Mouse (Mus musculus) T-helper 2 cell (primary cell): Measurements from ENCODE around the gene Mcpt4.
"Not testable (repeated sequence)": the region's sequence is repeated elsewhere in the genome, so short reads cannot be mapped to it uniquely, and the experiment has no call there.

Experiments
- in situ Hi-C: fragments of 300-600 bp; cut with MboI, MseI; formaldehyde crosslinking; loops from one replicate; pipeline ENCODE4 v1.15.1; 2025; ENCODE audit warnings: high pct_unique_total_duplicates

The Mcpt4 gene

DNA sequence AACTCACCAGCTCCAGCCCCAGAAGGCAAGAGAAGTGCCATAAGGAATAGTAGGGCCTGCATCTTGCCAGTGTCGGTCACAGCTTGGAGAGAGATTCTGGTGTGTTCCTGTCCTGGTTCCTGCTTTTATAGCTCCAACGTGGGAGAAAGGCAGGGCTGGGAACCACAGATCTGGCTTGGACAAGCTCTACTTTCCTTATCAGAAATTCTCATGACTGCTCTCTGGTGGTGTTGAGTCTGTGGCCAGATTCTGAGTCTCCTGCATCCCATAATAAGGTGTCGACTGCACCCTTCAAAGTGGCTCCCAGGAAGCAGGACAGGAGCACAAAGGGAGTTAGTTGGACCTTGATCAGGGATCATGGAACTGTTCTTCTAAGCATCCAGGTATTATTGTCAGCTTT, at the start of gene Mcpt4:
TSS of gene Mcpt4 (minus strand) at position 101 of the 400 bp plus-strand sequence.
- in situ Hi-C loops: not testable (repeated sequence)

- in situ Hi-C loops: no loop called here
Measured at GRCm38 (mm10) chr14:56105447-56106180, 43.5 kb upstream of the Mcpt4 start.

GRCm38 (mm10) chr14:56105016-56105415, 42.9 kb upstream of the Mcpt4 start:
- in situ Hi-C loops: no loop called here

- in situ Hi-C loops: no loop called here
Measured at GRCm38 (mm10) chr14:56103452-56103851, 41.3 kb upstream of the Mcpt4 start.

GRCm38 (mm10) chr14:56102386-56102785, 40.3 kb upstream of the Mcpt4 start, which contains the start of gene Ctsg:
Gene Ctsg, minus strand, starts transcription at chr14:56102574.
- in situ Hi-C loops: no loop called here

DNA sequence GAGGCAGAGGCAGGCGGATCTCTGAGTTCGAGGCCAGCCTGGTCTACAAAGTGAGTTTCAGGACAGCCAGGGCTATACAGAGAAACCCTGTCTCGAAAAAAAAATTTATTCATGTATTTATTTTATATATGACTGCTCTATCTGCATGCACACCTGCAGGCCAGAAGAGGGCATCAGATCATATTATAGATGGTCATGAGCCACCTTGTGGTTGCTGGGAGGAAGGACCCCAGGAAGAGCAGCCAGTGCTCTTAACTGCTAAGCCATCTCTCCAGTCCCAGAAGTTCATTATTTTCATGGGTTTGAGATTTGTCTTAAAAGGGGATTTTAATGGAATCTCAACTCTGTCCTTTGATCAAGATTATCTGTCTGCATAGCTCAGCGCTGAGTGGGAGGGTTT, 36.8 kb upstream of the Mcpt4 start:
- in situ Hi-C loops: no loop called here

DNA sequence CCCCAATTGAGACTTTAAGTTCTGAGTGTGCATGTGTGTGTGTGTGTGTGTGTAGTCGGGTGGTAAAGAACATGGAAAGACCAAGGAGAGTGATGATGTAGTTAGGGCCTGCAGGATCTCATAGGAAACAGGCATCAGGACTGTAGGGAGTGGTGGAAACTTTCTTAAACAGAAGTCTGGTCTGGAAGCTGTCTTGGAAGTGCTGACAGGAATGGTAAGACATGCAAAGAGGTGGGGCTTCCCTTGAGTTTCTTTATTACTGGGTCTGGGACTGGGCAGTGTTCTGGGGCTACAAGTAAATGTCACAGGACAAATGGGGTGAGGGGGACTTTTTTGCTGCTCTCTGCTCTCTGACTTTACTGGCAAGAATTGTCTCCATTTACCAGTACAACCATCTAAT, 35.5 kb upstream of the Mcpt4 start:
- in situ Hi-C loops: no loop called here

GRCm38 (mm10) chr14:56093353-56093752, 31.2 kb upstream of the Mcpt4 start:
- in situ Hi-C loops: no loop called here

- in situ Hi-C loops: no loop called here
Measured at GRCm38 (mm10) chr14:56086711-56087110, 24.6 kb upstream of the Mcpt4 start.

GRCm38 (mm10) chr14:56085167-56085566, 23.1 kb upstream of the Mcpt4 start, which contains the start of gene Mcpt8:
Gene Mcpt8, minus strand, starts transcription at chr14:56085273.
- in situ Hi-C loops: no loop called here

- in situ Hi-C loops: no loop called here
Measured at GRCm38 (mm10) chr14:56082016-56082415, 19.9 kb upstream of the Mcpt4 start.

DNA sequence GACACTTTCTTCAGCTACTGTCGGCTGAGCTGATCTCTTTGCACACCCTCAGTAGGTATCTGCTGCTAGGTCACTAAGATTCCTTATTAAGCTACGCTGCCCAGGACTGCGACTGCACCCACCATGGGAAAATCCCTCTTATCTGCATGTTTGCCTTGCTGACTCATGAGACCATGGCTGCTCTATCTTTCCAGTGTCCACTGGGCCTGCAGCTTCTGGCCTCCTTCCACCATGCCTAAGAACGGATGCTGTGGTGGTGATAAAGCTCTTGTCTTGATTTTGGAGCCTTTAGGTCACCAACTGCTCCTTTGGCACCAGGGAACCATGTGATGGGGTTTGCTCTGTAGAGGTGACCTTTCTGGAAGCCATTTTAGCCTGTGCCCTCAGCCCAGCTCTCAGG, 4.4 kb downstream of the Mcpt4 start:
- in situ Hi-C loops: no loop called here

DNA sequence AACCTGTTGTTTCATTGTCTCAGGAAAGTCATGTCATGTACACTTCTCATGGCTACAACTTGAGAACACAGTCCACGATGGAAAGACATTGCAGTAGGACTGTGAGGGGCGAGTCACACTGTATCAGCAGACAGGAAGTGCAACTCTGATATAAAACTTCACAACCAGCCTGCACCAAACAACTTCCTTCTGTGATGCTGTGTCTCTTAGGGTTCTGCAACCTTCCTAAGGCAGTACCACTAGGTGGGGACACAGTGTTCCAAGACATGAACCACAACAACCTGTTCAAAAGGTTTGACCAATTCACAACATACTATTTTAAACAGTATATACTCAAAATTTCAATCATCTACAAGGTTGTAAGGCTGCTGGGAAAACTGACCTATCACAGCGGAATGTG, 6.7 kb downstream of the Mcpt4 start:
- in situ Hi-C loops: no loop called here

- in situ Hi-C loops: not testable (repeated sequence)
Measured at GRCm38 (mm10) chr14:56041792-56042191, 20.3 kb downstream of the Mcpt4 start, which contains the start of gene Mcpt2. Gene Mcpt2, plus strand, starts transcription at chr14:56042041.

- in situ Hi-C loops: no loop called here
Measured at GRCm38 (mm10) chr14:56034433-56034832, 27.7 kb downstream of the Mcpt4 start.

DNA sequence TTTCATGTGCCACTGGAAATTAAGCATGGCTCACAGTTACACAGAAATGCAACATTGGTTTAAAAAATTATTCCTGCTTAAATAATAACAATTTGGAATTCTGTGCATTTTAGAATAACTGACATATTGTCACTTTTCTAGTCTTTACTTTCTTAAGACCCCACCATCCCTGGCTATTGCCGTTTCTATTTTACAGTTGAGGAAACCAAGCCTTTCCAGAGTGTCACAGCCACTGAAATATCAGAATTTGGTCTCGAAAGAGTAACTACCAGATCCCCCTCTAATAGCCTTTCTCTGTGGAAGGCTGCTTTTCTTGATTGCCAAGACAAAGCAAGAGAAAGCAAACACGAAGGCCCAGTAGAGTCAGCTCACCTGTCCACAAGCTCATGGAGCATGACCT, 31.7 kb downstream of the Mcpt4 start, which contains the start of gene Mcpt9:
TSS of gene Mcpt9 (minus strand) at position 101 of the 400 bp plus-strand sequence.
- in situ Hi-C loops: not testable (repeated sequence)

GRCm38 (mm10) chr14:56021305-56021704, 40.8 kb downstream of the Mcpt4 start:
- in situ Hi-C loops: not testable (repeated sequence)

- in situ Hi-C loops: no loop called here
Measured at GRCm38 (mm10) chr14:56019446-56019845, 42.7 kb downstream of the Mcpt4 start.

- in situ Hi-C loops: not testable (repeated sequence)
Measured at GRCm38 (mm10) chr14:56017671-56018070, 44.4 kb downstream of the Mcpt4 start, which contains the start of gene Mcpt1. Gene Mcpt1, plus strand, starts transcription at chr14:56017971.

DNA sequence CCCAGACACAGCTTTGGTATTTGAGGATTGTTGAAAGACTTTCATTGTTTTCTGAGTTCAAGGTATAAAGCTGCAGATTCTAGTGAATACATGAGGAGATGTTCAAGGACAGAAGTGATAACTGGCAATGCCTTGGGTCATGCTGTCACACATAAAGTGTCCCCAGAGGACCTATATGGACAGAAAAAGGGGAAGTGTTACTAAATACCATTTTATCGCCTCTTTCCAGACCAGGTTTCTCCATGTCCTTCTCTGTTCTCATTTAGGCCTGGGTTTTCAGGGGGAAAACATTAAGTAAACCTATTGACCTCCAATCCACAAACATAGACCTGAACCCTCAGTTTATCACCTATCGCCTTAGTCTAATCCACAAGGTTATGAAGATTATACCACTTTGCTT, 48.2 kb downstream of the Mcpt4 start:
- in situ Hi-C loops: no loop called here

GRCm38 (mm10) chr14:56013147-56013546, 49.0 kb downstream of the Mcpt4 start:
- in situ Hi-C loops: no loop called here
